Mouse (Mus musculus) heart, adult 8-10 months (tissue): ENCODE data around the gene Lrrtm4. TPM values are rescaled to one million over a fixed set of nuclear protein-coding genes. Genes with fewer than 3 reads are reported as not detected.

Source experiments
- DNase-seq: peaks from one replicate; pipeline ENCODE4 v3.0.0; 2022; ENCODE audit warnings: low spot score
- total RNA-seq, 4 experiments: library from RNA; stranded (reverse); gene quantifications; 2 replicates each; pipeline ENCODE4 v1.2.4; 2022

Gene Lrrtm4
- total RNA-seq, 4 experiments from 2014 or later: not detected

- DNase-seq: no peak
These were observed 309.7 kb downstream of the Lrrtm4 start for GRCm38 (mm10) chr6:80328391-80328790.

GRCm38 (mm10) chr6:80331751-80332150 lies 313.1 kb downstream of the Lrrtm4 start:
- DNase-seq: no peak

GRCm38 (mm10) chr6:80352307-80352706 lies 333.6 kb downstream of the Lrrtm4 start:
- no peak for DNase-seq

- no peak for DNase-seq
These were observed 338.4 kb downstream of the Lrrtm4 start for GRCm38 (mm10) chr6:80357092-80357491.

GRCm38 (mm10) chr6:80363593-80363992 lies 344.9 kb downstream of the Lrrtm4 start:
- DNase-seq: no peak

- no peak for DNase-seq
These were observed 347.9 kb downstream of the Lrrtm4 start for GRCm38 (mm10) chr6:80366532-80366931.

GRCm38 (mm10) chr6:80389571-80389970 lies 370.9 kb downstream of the Lrrtm4 start:
- no peak for DNase-seq

- DNase-seq: no peak
These were observed 388.1 kb downstream of the Lrrtm4 start for GRCm38 (mm10) chr6:80406757-80407156.

GRCm38 (mm10) chr6:80440135-80440534 lies 421.5 kb downstream of the Lrrtm4 start:
- DNase-seq: no peak

- DNase-seq: no peak
These were observed 451.9 kb downstream of the Lrrtm4 start for GRCm38 (mm10) chr6:80470546-80470945.

- DNase-seq: no peak
These were observed 457.5 kb downstream of the Lrrtm4 start for GRCm38 (mm10) chr6:80476153-80476552.

GRCm38 (mm10) chr6:80545017-80545416 lies 526.3 kb downstream of the Lrrtm4 start:
- no peak for DNase-seq

GRCm38 (mm10) chr6:80549907-80550306 lies 531.2 kb downstream of the Lrrtm4 start:
- DNase-seq: no peak

- no peak for DNase-seq
These were observed 534.7 kb downstream of the Lrrtm4 start for GRCm38 (mm10) chr6:80553398-80553797.

- DNase-seq: no peak
These were observed 536.3 kb downstream of the Lrrtm4 start for GRCm38 (mm10) chr6:80554991-80555390.

- DNase-seq: no peak
These were observed 558.5 kb downstream of the Lrrtm4 start for GRCm38 (mm10) chr6:80577227-80577626.

- DNase-seq: no peak
These were observed 563.5 kb downstream of the Lrrtm4 start for GRCm38 (mm10) chr6:80582225-80582624.

- DNase-seq: no peak
These were observed 571.1 kb downstream of the Lrrtm4 start for GRCm38 (mm10) chr6:80589776-80590175.

GRCm38 (mm10) chr6:80619508-80619907 lies 600.8 kb downstream of the Lrrtm4 start:
- no peak for DNase-seq

GRCm38 (mm10) chr6:80622676-80623334 lies 604.1 kb downstream of the Lrrtm4 start:
- DNase-seq: no peak

- DNase-seq: no peak
These were observed 606.8 kb downstream of the Lrrtm4 start for GRCm38 (mm10) chr6:80625509-80625908.

GRCm38 (mm10) chr6:80662729-80663128 lies 644.1 kb downstream of the Lrrtm4 start:
- DNase-seq: no peak

- no peak for DNase-seq
These were observed 645.4 kb downstream of the Lrrtm4 start for GRCm38 (mm10) chr6:80664039-80664438.

- DNase-seq: no peak
These were observed 685.5 kb downstream of the Lrrtm4 start for GRCm38 (mm10) chr6:80704183-80704582.
